Mouse (Mus musculus) gastrocnemius, postnatal 25 days (tissue): ENCODE results near the gene Mbip. TPM values are rescaled to one million over a fixed set of nuclear protein-coding genes. Genes with fewer than 3 reads are reported as not detected.

ENCODE experiments used
- DNase-seq: peaks from one replicate; pipeline ENCODE4 v3.0.0; 2022
- total RNA-seq, 2 experiments: library from RNA; stranded (reverse); gene quantifications; 1 replicate in 1 of 2; 2 replicates in 1 of 2; pipeline ENCODE4 v1.2.3; 2021

Gene Mbip
- total RNA-seq, 2 experiments from 2014 or later, result 5.5 to 5.9 TPM

DNA sequence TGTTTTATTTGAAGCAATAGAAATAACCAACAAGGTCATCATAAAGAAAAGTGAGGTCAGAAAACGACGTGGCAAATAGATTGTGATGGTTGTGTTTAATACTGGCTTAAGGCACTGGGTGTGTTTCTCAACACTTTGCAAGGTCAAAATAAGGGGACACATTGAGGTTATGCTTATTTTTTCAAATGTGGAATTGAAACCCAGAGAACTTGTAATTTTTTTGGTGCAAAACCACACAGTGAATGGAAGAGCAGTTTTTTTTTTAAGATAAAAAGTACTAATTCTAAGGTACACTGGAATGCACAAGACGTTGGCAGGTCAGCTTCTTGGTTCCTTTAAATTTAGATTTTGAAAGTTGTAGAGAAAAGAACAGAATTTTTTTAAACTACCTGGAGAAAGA lies 50.5 kb downstream of the Mbip start:
- DNase-seq, result no peak

DNA sequence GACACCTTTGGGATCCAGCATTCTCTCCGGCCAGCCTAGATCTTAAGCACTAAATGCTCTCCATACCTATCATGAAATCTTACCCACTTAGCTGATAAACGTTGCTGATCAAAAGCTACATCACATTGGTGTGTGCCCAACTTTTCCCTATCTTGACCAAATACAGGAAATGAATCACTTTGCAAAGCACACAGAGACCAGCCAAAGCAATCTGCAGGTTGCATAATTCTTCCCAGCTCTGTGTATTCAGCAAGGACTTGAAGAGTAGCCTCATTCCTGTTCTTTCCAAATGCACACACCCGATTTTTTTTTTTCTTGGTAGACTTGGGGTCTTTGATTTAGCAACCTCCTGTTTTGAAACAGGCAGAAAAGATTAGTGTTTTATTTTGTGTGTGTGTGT lies 57.1 kb downstream of the Mbip start:
- no peak for DNase-seq

DNA sequence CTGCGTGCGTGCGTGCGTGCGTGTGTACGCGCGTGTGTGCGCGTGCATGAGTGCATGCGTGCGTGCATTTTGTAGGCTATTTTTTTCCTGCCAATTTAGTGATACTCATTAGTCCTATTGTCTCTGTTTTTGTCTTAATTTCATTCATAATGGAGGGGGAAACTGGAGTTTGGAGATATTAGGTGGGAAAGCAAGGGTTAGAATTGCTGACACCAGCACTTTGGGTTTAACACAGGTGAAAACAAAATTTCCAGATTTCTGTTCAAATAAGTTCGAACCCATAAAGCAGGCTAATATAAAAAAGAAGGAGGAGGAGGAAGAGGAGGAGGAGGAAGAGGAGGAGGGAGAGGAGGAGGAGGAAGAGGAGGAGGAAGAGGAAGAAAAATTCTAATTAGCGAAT lies 58.9 kb downstream of the Mbip start:
- DNase-seq, result no peak

DNA sequence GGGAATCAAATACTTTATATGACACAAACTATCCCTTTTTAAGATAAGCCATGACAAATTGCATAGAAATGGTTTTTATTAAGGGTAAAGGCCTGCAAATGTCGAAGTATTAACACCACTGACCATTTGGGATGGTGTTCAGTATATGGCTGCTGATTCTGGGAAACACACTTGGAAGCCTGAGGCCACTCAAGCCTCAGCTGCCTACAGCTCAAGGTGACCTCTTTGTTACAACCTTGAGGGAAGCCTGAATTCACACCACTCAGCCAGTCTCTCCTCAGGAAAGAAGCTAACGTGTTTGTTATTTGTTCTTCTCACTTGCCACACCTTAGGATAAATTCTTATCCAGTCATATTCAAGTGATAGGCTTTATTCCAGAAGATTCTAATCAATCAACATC lies 61.5 kb downstream of the Mbip start:
- DNase-seq, result no peak

DNA sequence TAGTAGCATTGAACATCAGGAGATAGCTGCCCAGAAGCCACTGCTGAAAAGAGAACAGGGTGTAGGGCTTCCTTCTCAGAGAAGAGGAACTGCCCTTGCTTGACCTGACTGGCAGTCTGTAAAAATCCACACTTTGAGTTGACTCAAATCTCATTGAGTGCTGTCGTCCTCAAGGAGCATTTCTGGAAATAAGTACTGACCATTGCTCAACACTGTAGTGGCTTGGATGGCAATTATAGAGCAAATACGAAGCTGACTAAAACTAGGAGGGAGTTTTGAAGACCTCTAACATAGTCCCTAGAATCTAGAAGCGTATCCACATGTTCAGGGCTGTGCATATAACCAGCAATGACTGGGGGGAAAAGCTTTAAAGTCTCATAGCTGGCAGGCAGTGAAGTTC lies 64.0 kb downstream of the Mbip start:
- no peak for DNase-seq

Other genes with a start within 250 kb of the Mbip start
- not detected for gene Nkx2-1, start 191.0 kb upstream of the Mbip start, total RNA-seq